Mouse (Mus musculus) testis, adult 2 months (tissue): Measurements from ENCODE around the gene Chrd. TPM values are rescaled to one million over a fixed set of nuclear protein-coding genes. Genes with fewer than 3 reads are reported as not detected.

ENCODE experiments used
- H3K27ac ChIP-seq: fragments of 200-500 bp; 2 replicates; pipeline ENCODE4 v1.5.1; 2012; ENCODE audit warnings: low read depth, low read length; ENCODE audit not compliant: control insufficient read depth, insufficient read depth
- H3K27me3 ChIP-seq: fragments of 200-500 bp; 2 replicates; pipeline ENCODE4 v1.6.1; 2012; ENCODE audit warnings: mild to moderate bottlenecking, low read length, moderate library complexity; ENCODE audit not compliant: control insufficient read depth, insufficient read depth
- H3K36me3 ChIP-seq: fragments of 200-500 bp; 2 replicates; pipeline ENCODE4 v1.6.1; 2012; ENCODE audit warnings: mild to moderate bottlenecking, low read length; ENCODE audit not compliant: control insufficient read depth, insufficient read depth
- H3K4me1 ChIP-seq: fragments of 200-500 bp; 2 replicates; pipeline ENCODE4 v1.6.1; 2012; ENCODE audit warnings: low read length; ENCODE audit not compliant: control insufficient read depth, insufficient read depth
- H3K4me3 ChIP-seq: fragments of 200-500 bp; 2 replicates; pipeline ENCODE4 v1.5.1; 2012; ENCODE audit warnings: low read depth, mild to moderate bottlenecking, low read length, moderate library complexity, mixed read lengths; ENCODE audit not compliant: control insufficient read depth
- CTCF ChIP-seq: fragments of 200-500 bp; IDR thresholded peaks from 2 replicates; pipeline ENCODE4 v1.5.1; 2012; ENCODE audit warnings: low read depth, mild to moderate bottlenecking, inconsistent platforms, low read length, moderate library complexity; ENCODE audit not compliant: control insufficient read depth, insufficient read depth, insufficient replicate concordance
- POLR2A ChIP-seq: fragments of 200-500 bp; IDR thresholded peaks from 2 replicates; pipeline ENCODE4 v1.6.1; 2012; ENCODE audit warnings: low read depth, mild to moderate bottlenecking, inconsistent platforms, low read length, moderate library complexity; ENCODE audit not compliant: control insufficient read depth
- polyA plus RNA-seq: library from polyadenylated mRNA; depleted of rRNA; stranded (reverse); fragments of >200 nt; gene quantifications from 2 replicates; pipeline ENCODE4 v1.2.3, GENCODE M21; 2012; rRNA removed

Chrd gene
- polyA plus RNA-seq, 1 experiment = 1.6 TPM

GRCm38 (mm10) chr16:20765244-20765643 is 32.3 kb downstream of the Chrd start:
- H3K27ac ChIP-seq = no peak overlapping the region
- H3K36me3 ChIP-seq = no peaks in the 10 kb centered on the region
- TF ChIP-seq CTCF (peak; percentile 59; the same call in 1 of the 2 replicates), POLR2A (no peak)
- H3K4me1 ChIP-seq = no peaks in the 10 kb centered on the region; the same call in 1 of the 2 replicates
- no peaks in the 10 kb centered on the region for H3K27me3 ChIP-seq
- H3K4me3 ChIP-seq = no peak overlapping the region

GRCm38 (mm10) chr16:20775021-20775420 is 42.1 kb downstream of the Chrd start:
- Histone ChIP-seq H3K4me3 (no peak overlapping the region), H3K4me1 (no peaks in the 10 kb centered on the region), H3K27ac (no peak overlapping the region), H3K36me3 (no peaks in the 10 kb centered on the region), H3K27me3 (no peaks in the 10 kb centered on the region)
- TF ChIP-seq CTCF = no peak
- no peak for TF ChIP-seq POLR2A

GRCm38 (mm10) chr16:20779846-20780245 is 46.9 kb downstream of the Chrd start:
- no peak for TF ChIP-seq POLR2A
- no peak for TF ChIP-seq CTCF
- no peak overlapping the region for H3K4me3 ChIP-seq
- no peak overlapping the region for H3K27ac ChIP-seq
- H3K36me3 ChIP-seq = no peaks in the 10 kb centered on the region
- no peaks in the 10 kb centered on the region for H3K27me3 ChIP-seq
- H3K4me1 ChIP-seq = peaks cover 3% of the 10 kb centered on the region; the same call in 1 of the 2 replicates

GRCm38 (mm10) chr16:20781101-20781630 is 48.2 kb downstream of the Chrd start:
- Histone ChIP-seq H3K4me3 (no peak overlapping the region), H3K36me3 (no peaks in the 10 kb centered on the region), H3K4me1 (peaks cover 3% of the 10 kb centered on the region; the same call in 1 of the 2 replicates), H3K27me3 (no peaks in the 10 kb centered on the region), H3K27ac (no peak overlapping the region)
- no peak for TF ChIP-seq CTCF
- TF ChIP-seq POLR2A = no peak

- no peak overlapping the region for H3K4me3 ChIP-seq
- no peak for TF ChIP-seq CTCF
- H3K4me1 ChIP-seq = peaks cover 3% of the 10 kb centered on the region; the same call in 1 of the 2 replicates
- no peaks in the 10 kb centered on the region for H3K27me3 ChIP-seq
- H3K36me3 ChIP-seq = no peaks in the 10 kb centered on the region
- no peak overlapping the region for H3K27ac ChIP-seq
Measured at GRCm38 (mm10) chr16:20783891-20784290, 51.0 kb downstream of the Chrd start.

- Histone ChIP-seq H3K27me3 (no peaks in the 10 kb centered on the region), H3K27ac (no peak overlapping the region), H3K36me3 (no peaks in the 10 kb centered on the region), H3K4me1 (peaks cover 3% of the 10 kb centered on the region; the same call in 1 of the 2 replicates), H3K4me3 (no peak overlapping the region)
- TF ChIP-seq CTCF = no peak
- TF ChIP-seq POLR2A = no peak
Measured at GRCm38 (mm10) chr16:20784754-20785153, 51.8 kb downstream of the Chrd start.

GRCm38 (mm10) chr16:20786556-20786955 is 53.6 kb downstream of the Chrd start:
- Histone ChIP-seq H3K36me3 (no peaks in the 10 kb centered on the region), H3K4me1 (peaks cover 3% of the 10 kb centered on the region; the same call in 1 of the 2 replicates), H3K4me3 (no peak overlapping the region), H3K27ac (no peak overlapping the region), H3K27me3 (no peaks in the 10 kb centered on the region)
- no peak for TF ChIP-seq POLR2A
- TF ChIP-seq CTCF = no peak

- no peak overlapping the region for H3K4me3 ChIP-seq
- no peak overlapping the region for H3K27ac ChIP-seq
- TF ChIP-seq POLR2A (no peak), CTCF (no peak)
- H3K36me3 ChIP-seq = no peaks in the 10 kb centered on the region
- H3K27me3 ChIP-seq = no peaks in the 10 kb centered on the region
- H3K4me1 ChIP-seq = no peaks in the 10 kb centered on the region; the same call in 1 of the 2 replicates
Measured at GRCm38 (mm10) chr16:20791803-20792202, 58.9 kb downstream of the Chrd start.

Other genes with a start within 250 kb of the Chrd start
- 38.7 and 41.8 TPM in 2 replicates for gene Eif2b5, start 234.3 kb upstream of the Chrd start, polyA plus RNA-seq
- 10.2 and 11.6 TPM in 2 replicates for gene Dvl3, start 216.1 kb upstream of the Chrd start, polyA plus RNA-seq
- 112 and 119 TPM in 2 replicates for gene Ap2m1, start 197.6 kb upstream of the Chrd start, polyA plus RNA-seq
- gene Abcf3, start 184.6 kb upstream of the Chrd start, polyA plus RNA-seq = 77.2 and 83.0 TPM in 2 replicates
- 0.09 and 0.13 TPM in 2 replicates for gene Vwa5b2, start 143.7 kb upstream of the Chrd start, polyA plus RNA-seq
- 5.1 and 5.4 TPM in 2 replicates for gene Eef1akmt4, start 121.5 kb upstream of the Chrd start, polyA plus RNA-seq
- 0.11 and 0.15 TPM in 2 replicates for gene Gm49333, start 121.5 kb upstream of the Chrd start, polyA plus RNA-seq
- 18.8 and 22.5 TPM in 2 replicates for gene Alg3, start 121.4 kb upstream of the Chrd start, polyA plus RNA-seq
- gene Camk2n2, start 111.8 kb upstream of the Chrd start, polyA plus RNA-seq = 21.5 and 22.1 TPM in 2 replicates
- 0.35 and 0.41 TPM in 2 replicates for gene Ece2, start 103.3 kb upstream of the Chrd start, polyA plus RNA-seq
- 241 and 287 TPM in 2 replicates for gene Psmd2, start 81.5 kb upstream of the Chrd start, polyA plus RNA-seq
- 251 and 267 TPM in 2 replicates for gene Eif4g1, start 64.8 kb upstream of the Chrd start, polyA plus RNA-seq
- 102 and 116 TPM in 2 replicates for gene Fam131a, start 39.9 kb upstream of the Chrd start, polyA plus RNA-seq
- 10.1 and 11.0 TPM in 2 replicates for gene Polr2h, start 15.5 kb upstream of the Chrd start, polyA plus RNA-seq
- 68.6 and 77.2 TPM in 2 replicates for gene Clcn2, start 15.4 kb upstream of the Chrd start, polyA plus RNA-seq
- gene Thpo, start 1.4 kb downstream of the Chrd start, polyA plus RNA-seq = 0.22 and 0.53 TPM in 2 replicates